Mouse (Mus musculus) limb, embryonic 10.5 days (tissue): Measurements from ENCODE around the gene Phlpp1. TPM values are rescaled to one million over a fixed set of nuclear protein-coding genes. Genes with fewer than 3 reads are reported as not detected.
"Not testable (repeated sequence)": the region's sequence is repeated elsewhere in the genome, so short reads cannot be mapped to it uniquely, and the experiment has no call there.

ENCODE experiments used
- DNase-seq: peaks from one replicate; pipeline ENCODE4 v3.0.0-alpha.2; 2017; ENCODE audit warnings: low spot score
- H3K27ac ChIP-seq: fragments of 300-500 bp; sonication (generic); 2 replicates; pipeline ENCODE4 v1.5.1; 2016; ENCODE audit warnings: mild to moderate bottlenecking
- H3K27me3 ChIP-seq: fragments of 300-500 bp; sonication (generic); 2 replicates; pipeline ENCODE4 v1.6.1; 2016; ENCODE audit warnings: low read depth, mild to moderate bottlenecking; ENCODE audit not compliant: poor library complexity, severe bottlenecking
- H3K36me3 ChIP-seq: fragments of 300-500 bp; sonication (generic); 2 replicates; pipeline ENCODE4 v1.6.1; 2016; ENCODE audit warnings: mild to moderate bottlenecking, moderate library complexity
- H3K4me1 ChIP-seq: fragments of 300-500 bp; sonication (generic); 2 replicates; pipeline ENCODE4 v1.6.1; 2016
- H3K4me3 ChIP-seq: fragments of 300-500 bp; sonication (generic); 2 replicates; pipeline ENCODE4 v1.5.1; 2016; ENCODE audit warnings: mild to moderate bottlenecking, moderate library complexity
- H3K9me3 ChIP-seq: fragments of 300-500 bp; sonication (generic); replicated peaks from 2 replicates; pipeline ENCODE4 v1.6.1; 2016; ENCODE audit warnings: mild to moderate bottlenecking
- WGBS: fragments of 180-500 bp; shearing (Covaris S2); methylation state at CpG from one replicate; pipeline ENCODE4 v1.1.7; 2016; 5-methylcytosine and 5-hydroxymethylcytosine counted together
- polyA plus RNA-seq: library from polyadenylated mRNA; unstranded; fragments of >200 nt; fragmentation: Nextera tagmentation; extraction: Ambion mirVana; gene quantifications from 2 replicates; pipeline ENCODE4 v1.2.1, GENCODE M21; 2016

Gene Phlpp1
- polyA plus RNA-seq, 1 experiment from 2014 or later: 2.8 TPM

GRCm38 (mm10) chr1:106278552-106279060, 107.1 kb downstream of the Phlpp1 start:
- no peaks in the 10 kb centered on the region for H3K27me3 ChIP-seq
- DNase-seq: no peak
- WGBS: 94% methylated on average over 5 of the region's 5 CpGs
- no peaks in the 10 kb centered on the region for H3K36me3 ChIP-seq
- no peak overlapping the region for H3K4me3 ChIP-seq
- H3K9me3 ChIP-seq: no peaks in the 10 kb centered on the region
- no peak overlapping the region for H3K27ac ChIP-seq
- 0 out of 2 replicates have a peak, but pooled peaks cover 14% of the 10 kb centered on the region for H3K4me1 ChIP-seq

GRCm38 (mm10) chr1:106279404-106280123, 108.0 kb downstream of the Phlpp1 start:
- Histone ChIP-seq H3K27me3 (no peaks in the 10 kb centered on the region), H3K27ac (no peak overlapping the region), H3K4me1 (0 out of 2 replicates have a peak, but pooled peaks cover 11% of the 10 kb centered on the region), H3K36me3 (no peaks in the 10 kb centered on the region), H3K4me3 (no peak overlapping the region), H3K9me3 (no peaks in the 10 kb centered on the region)
- DNase-seq: no peak
- WGBS: 95% methylated on average over 2 of the region's 2 CpGs

GRCm38 (mm10) chr1:106280171-106280913, 108.8 kb downstream of the Phlpp1 start:
- no peak overlapping the region for H3K4me3 ChIP-seq
- 0 out of 2 replicates have a peak, but pooled peaks cover 8% of the 10 kb centered on the region for H3K4me1 ChIP-seq
- no peak for DNase-seq
- no peaks in the 10 kb centered on the region for H3K27me3 ChIP-seq
- no peaks in the 10 kb centered on the region for H3K36me3 ChIP-seq
- 81% methylated on average over 8 of the region's 8 CpGs for WGBS
- H3K9me3 ChIP-seq: no peaks in the 10 kb centered on the region
- H3K27ac ChIP-seq: no peak overlapping the region

DNA sequence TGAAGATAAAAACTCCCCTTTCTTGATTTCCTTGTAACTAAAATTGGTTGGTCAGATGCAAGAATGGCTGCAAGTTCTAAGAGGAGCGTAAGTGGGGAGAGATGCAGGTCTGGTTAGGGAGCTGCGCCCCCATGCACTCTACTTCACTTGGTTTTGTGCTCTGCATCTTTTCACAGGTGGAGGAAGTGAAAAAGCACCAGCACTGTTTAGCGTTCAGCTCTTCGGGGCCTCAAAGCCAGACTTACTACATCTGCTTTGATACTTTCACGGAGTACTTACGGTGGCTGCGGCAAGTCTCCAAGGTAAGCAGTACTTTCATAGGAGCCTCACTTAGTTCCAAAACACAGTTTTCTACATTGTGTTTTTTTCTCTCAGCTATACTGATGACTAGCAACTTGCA, 115.3 kb downstream of the Phlpp1 start:
- Histone ChIP-seq H3K4me3 (no peak overlapping the region), H3K27ac (no peak overlapping the region), H3K4me1 (no peaks in the 10 kb centered on the region), H3K36me3 (no peaks in the 10 kb centered on the region), H3K9me3 (no peaks in the 10 kb centered on the region), H3K27me3 (no peaks in the 10 kb centered on the region)
- WGBS: 95% methylated on average over 7 of the region's 7 CpGs
- no peak for DNase-seq

GRCm38 (mm10) chr1:106289065-106289464, 117.5 kb downstream of the Phlpp1 start:
- H3K36me3 ChIP-seq: no peaks in the 10 kb centered on the region

GRCm38 (mm10) chr1:106289580-106289979, 118.0 kb downstream of the Phlpp1 start:
- H3K4me1 ChIP-seq: no peaks in the 10 kb centered on the region
- H3K36me3 ChIP-seq: no peaks in the 10 kb centered on the region
- H3K27me3 ChIP-seq: no peaks in the 10 kb centered on the region
- 83% methylated on average over 2 of the region's 2 CpGs for WGBS
- no peak for DNase-seq
- no peaks in the 10 kb centered on the region for H3K9me3 ChIP-seq
- no peak overlapping the region for H3K4me3 ChIP-seq
- H3K27ac ChIP-seq: no peak overlapping the region

More at GRCm38 (mm10) chr1:106289065-106289464, 117.5 kb downstream of the Phlpp1 start:
- H3K27me3 ChIP-seq: no peaks in the 10 kb centered on the region
- no peak for DNase-seq
- H3K4me3 ChIP-seq: no peak overlapping the region
- H3K4me1 ChIP-seq: no peaks in the 10 kb centered on the region
- H3K27ac ChIP-seq: no peak overlapping the region
- H3K9me3 ChIP-seq: no peaks in the 10 kb centered on the region
- 90% methylated on average over 5 of the region's 5 CpGs for WGBS

- H3K4me3 ChIP-seq: no peak overlapping the region
- no peaks in the 10 kb centered on the region for H3K9me3 ChIP-seq
- H3K36me3 ChIP-seq: no peaks in the 10 kb centered on the region
- WGBS: 96% methylated on average over 3 of the region's 3 CpGs
- DNase-seq: no peak
- no peaks in the 10 kb centered on the region for H3K4me1 ChIP-seq
- no peaks in the 10 kb centered on the region for H3K27me3 ChIP-seq
- no peak overlapping the region for H3K27ac ChIP-seq
Measured at GRCm38 (mm10) chr1:106309394-106310039, 138.0 kb downstream of the Phlpp1 start.

DNA sequence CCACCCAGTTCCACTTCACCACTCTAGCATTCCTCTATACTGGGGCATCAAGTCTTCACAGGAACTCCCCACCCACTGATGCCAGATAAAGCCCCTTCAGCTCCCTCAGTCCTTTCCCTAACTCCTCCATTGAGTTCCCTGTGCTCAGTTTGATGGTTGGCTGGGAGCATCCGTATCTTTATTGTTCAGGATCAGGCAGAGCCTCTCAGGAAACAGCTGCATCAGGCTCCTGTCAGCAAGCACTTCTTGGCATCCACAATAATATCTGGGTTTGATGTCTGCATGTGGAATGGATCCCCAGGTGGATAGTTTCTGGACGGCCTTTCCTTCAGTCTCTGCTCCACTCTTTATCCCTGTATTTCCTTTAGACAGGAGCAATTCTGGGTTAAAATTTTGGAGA, 138.7 kb downstream of the Phlpp1 start:
- whole genome bisulfite sequencing: 90% methylated on average over 2 of the region's 2 CpGs
- DNase-seq: no peak
- no peak overlapping the region for H3K27ac ChIP-seq
- no peaks in the 10 kb centered on the region for H3K9me3 ChIP-seq
- no peaks in the 10 kb centered on the region for H3K4me1 ChIP-seq
- no peak overlapping the region for H3K4me3 ChIP-seq
- H3K27me3 ChIP-seq: no peaks in the 10 kb centered on the region
- no peaks in the 10 kb centered on the region for H3K36me3 ChIP-seq

DNA sequence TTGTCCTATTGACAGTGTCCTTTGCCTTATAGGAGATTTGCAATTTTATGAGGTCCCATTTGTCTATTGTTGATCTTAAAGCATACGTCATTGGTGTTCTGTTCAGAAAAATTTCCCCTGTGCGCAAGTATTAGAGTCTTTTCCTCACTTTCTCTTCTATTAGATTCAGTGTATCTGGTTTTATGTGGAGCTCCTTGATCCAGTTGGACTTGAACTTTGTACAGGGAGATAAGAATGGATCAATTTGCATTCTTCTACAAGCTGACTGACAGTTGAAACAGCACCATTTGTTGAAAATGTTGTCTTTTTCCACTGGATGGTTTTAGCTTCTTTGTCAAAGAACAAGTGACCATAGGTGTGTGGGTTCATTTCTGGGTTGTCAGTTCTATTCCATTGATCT, 140.3 kb downstream of the Phlpp1 start:
- not testable (repeated sequence) for H3K27me3 ChIP-seq, H3K4me3 ChIP-seq
- 94% methylated on average over 2 of the region's 2 CpGs for WGBS

DNA sequence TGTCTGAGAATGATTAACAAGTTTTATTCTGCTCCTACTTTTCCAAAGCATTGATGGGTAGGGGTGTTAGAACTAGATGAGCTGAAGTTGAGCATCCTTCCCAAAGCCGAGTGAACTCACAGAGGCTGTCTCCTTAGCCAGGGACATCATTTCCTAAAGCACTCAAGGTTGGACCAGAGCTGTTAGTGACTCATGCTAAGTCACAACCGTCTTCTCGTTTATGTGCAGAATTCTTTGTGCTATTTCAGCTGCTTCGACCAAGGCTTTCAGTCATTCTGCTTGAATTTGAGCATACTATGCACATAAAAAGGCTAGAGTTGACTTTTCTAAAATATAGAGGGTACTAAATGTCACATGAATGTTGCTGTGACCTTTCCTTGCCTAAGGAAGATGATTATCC, 142.9 kb downstream of the Phlpp1 start:
- 94% methylated on average over 4 of the region's 4 CpGs for WGBS
- H3K4me3 ChIP-seq: no peak overlapping the region
- H3K4me1 ChIP-seq: no peaks in the 10 kb centered on the region
- no peaks in the 10 kb centered on the region for H3K9me3 ChIP-seq
- DNase-seq: no peak
- no peak overlapping the region for H3K27ac ChIP-seq
- H3K27me3 ChIP-seq: no peaks in the 10 kb centered on the region
- no peaks in the 10 kb centered on the region for H3K36me3 ChIP-seq

More for the DNA sequence above, 140.3 kb downstream of the Phlpp1 start:
- H3K36me3 ChIP-seq, H3K4me1 ChIP-seq, H3K27ac ChIP-seq, DNase-seq, H3K9me3 ChIP-seq: not testable (repeated sequence)

DNA sequence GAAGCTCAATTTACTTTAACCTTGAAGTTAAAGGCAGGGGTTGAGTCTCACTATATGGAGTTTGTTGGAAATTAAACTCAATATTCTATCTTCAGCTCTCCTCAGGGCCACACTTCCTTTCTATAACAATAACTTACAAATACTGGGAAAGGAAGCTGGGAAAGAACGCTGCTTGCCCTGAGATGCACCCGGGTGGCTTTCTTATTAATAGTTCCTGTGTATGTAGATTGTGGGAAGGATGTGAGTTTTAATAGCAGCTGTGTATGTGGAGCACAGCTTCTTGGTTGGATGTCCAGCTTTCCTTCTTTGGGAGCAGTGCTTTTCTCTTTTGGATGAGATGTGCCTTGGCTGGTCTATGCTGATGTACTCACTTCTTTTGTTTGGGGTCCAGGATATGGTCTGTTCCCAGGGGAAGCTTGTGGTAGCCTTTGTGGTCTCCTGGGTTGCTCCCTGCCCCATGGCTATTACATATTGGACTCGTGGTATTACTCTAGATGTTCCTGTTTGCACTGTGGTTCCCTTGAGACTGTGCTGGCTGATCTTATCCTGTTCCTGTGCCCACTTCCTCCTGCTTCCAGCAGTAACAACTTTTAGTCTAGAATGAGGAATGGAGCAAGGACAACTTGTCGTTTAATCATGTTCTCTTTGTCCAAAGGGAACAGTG, 145.2 kb downstream of the Phlpp1 start:
- Histone ChIP-seq H3K27ac (no peak overlapping the region), H3K9me3 (no peaks in the 10 kb centered on the region), H3K27me3 (no peaks in the 10 kb centered on the region), H3K36me3 (no peaks in the 10 kb centered on the region), H3K4me1 (no peaks in the 10 kb centered on the region), H3K4me3 (no peak overlapping the region)
- WGBS: 91% methylated on average over 4 of the region's 4 CpGs
- DNase-seq: no peak

GRCm38 (mm10) chr1:106318341-106318740, 146.8 kb downstream of the Phlpp1 start:
- Histone ChIP-seq H3K4me1 (no peaks in the 10 kb centered on the region), H3K4me3 (no peak overlapping the region), H3K27ac (no peak overlapping the region), H3K27me3 (no peaks in the 10 kb centered on the region), H3K9me3 (no peaks in the 10 kb centered on the region), H3K36me3 (no peaks in the 10 kb centered on the region)
- WGBS: 80% methylated on average over 5 of the region's 5 CpGs
- DNase-seq: no peak
